Mouse (Mus musculus) ES-Bruce4 (cell line): Measurements from ENCODE around the gene Txlnb. TPM values are rescaled to one million over a fixed set of nuclear protein-coding genes. Genes with fewer than 3 reads are reported as not detected.

Experiments used
- H3K27ac ChIP-seq: 2 replicates; pipeline ENCODE4 v1.5.1; 2012; ENCODE audit warnings: low read length, inconsistent platforms; ENCODE audit not compliant: insufficient read depth
- H3K27me3 ChIP-seq: 2 replicates; pipeline ENCODE4 v1.6.1; 2012; ENCODE audit warnings: mild to moderate bottlenecking, low read length, inconsistent platforms; ENCODE audit not compliant: control insufficient read depth, poor library complexity, insufficient read depth, severe bottlenecking
- H3K36me3 ChIP-seq: 2 replicates; pipeline ENCODE4 v1.6.1; 2012; ENCODE audit warnings: inconsistent platforms, mild to moderate bottlenecking, low read length, moderate library complexity; ENCODE audit not compliant: control insufficient read depth, poor library complexity, insufficient read depth, severe bottlenecking
- H3K4me1 ChIP-seq: one replicate; pipeline ENCODE4 v1.8.1; 2011; ENCODE audit warnings: low read length; ENCODE audit not compliant: control insufficient read depth, insufficient read depth
- H3K4me3 ChIP-seq: 2 replicates; pipeline ENCODE4 v1.5.1; 2011; ENCODE audit warnings: low read depth, mild to moderate bottlenecking, low read length
- H3K9ac ChIP-seq: 2 replicates; pipeline ENCODE4 v1.6.1; 2012; ENCODE audit warnings: low read depth, mild to moderate bottlenecking, inconsistent platforms; ENCODE audit not compliant: poor library complexity, severe bottlenecking
- H3K9me3 ChIP-seq: replicated peaks from 2 replicates; pipeline ENCODE4 v1.6.1; 2012; ENCODE audit warnings: mild to moderate bottlenecking, low read length, inconsistent platforms; ENCODE audit not compliant: control insufficient read depth, poor library complexity, insufficient read depth, severe bottlenecking
- CTCF ChIP-seq: IDR thresholded peaks from one replicate; pipeline ENCODE4 v1.8.1; 2011; ENCODE audit warnings: low read depth, low read length
- EP300 ChIP-seq: IDR thresholded peaks from 2 replicates; pipeline ENCODE4 v1.6.1; 2011; ENCODE audit warnings: low read depth, low read length; ENCODE audit not compliant: insufficient read depth
- POLR2A ChIP-seq: IDR thresholded peaks from one replicate; pipeline ENCODE4 v1.8.1; 2011; ENCODE audit warnings: low read length; ENCODE audit not compliant: insufficient read depth
- polyA plus RNA-seq: library from polyadenylated mRNA; stranded (reverse); fragments of >200 nt; gene quantifications from 2 replicates; pipeline ENCODE4 v1.2.4, GENCODE M21; 2011; ENCODE audit warnings: low read depth; ENCODE audit not compliant: missing spikeins, insufficient read depth, insufficient read length

Gene Txlnb
- polyA plus RNA-seq, 1 experiment = 1.7 TPM

- Histone ChIP-seq H3K27me3 (no peaks in the 10 kb centered on the region), H3K9me3 (no peaks in the 10 kb centered on the region), H3K4me1 (no peaks in the 10 kb centered on the region), H3K36me3 (no peaks in the 10 kb centered on the region), H3K9ac (no peak overlapping the region), H3K4me3 (no peak overlapping the region), H3K27ac (no peak overlapping the region)
- TF ChIP-seq POLR2A (no peak), CTCF (no peak), EP300 (no peak)
Observed at GRCm38 (mm10) chr10:17829205-17829604, 33.2 kb downstream of the Txlnb start.

GRCm38 (mm10) chr10:17831041-17831440 lies 35.0 kb downstream of the Txlnb start:
- no peak overlapping the region for H3K9ac ChIP-seq
- TF ChIP-seq EP300 = no peak
- TF ChIP-seq CTCF = no peak
- no peak for TF ChIP-seq POLR2A
- H3K36me3 ChIP-seq = no peaks in the 10 kb centered on the region
- no peak overlapping the region for H3K4me3 ChIP-seq
- no peaks in the 10 kb centered on the region; the same call in 1 of the 2 replicates for H3K27me3 ChIP-seq
- no peaks in the 10 kb centered on the region for H3K4me1 ChIP-seq
- no peak overlapping the region for H3K27ac ChIP-seq
- no peaks in the 10 kb centered on the region for H3K9me3 ChIP-seq

- Histone ChIP-seq H3K9ac (no peak overlapping the region), H3K27ac (no peak overlapping the region), H3K9me3 (no peaks in the 10 kb centered on the region), H3K4me3 (no peak overlapping the region), H3K27me3 (no peaks in the 10 kb centered on the region; the same call in 1 of the 2 replicates), H3K36me3 (no peaks in the 10 kb centered on the region), H3K4me1 (no peaks in the 10 kb centered on the region)
- no peak for TF ChIP-seq EP300
- TF ChIP-seq POLR2A = no peak
- TF ChIP-seq CTCF = no peak
Observed at GRCm38 (mm10) chr10:17835031-17835430, 39.0 kb downstream of the Txlnb start.

GRCm38 (mm10) chr10:17836275-17836674 lies 40.2 kb downstream of the Txlnb start:
- H3K36me3 ChIP-seq = no peaks in the 10 kb centered on the region
- no peak for TF ChIP-seq CTCF
- no peak for TF ChIP-seq EP300
- TF ChIP-seq POLR2A = no peak
- H3K9me3 ChIP-seq = no peaks in the 10 kb centered on the region
- no peaks in the 10 kb centered on the region; the same call in none of the 2 replicates for H3K27me3 ChIP-seq
- no peak overlapping the region for H3K4me3 ChIP-seq
- H3K9ac ChIP-seq = no peak overlapping the region
- H3K4me1 ChIP-seq = no peaks in the 10 kb centered on the region
- H3K27ac ChIP-seq = no peak overlapping the region

GRCm38 (mm10) chr10:17842030-17842429 lies 46.0 kb downstream of the Txlnb start:
- TF ChIP-seq POLR2A (no peak), EP300 (no peak), CTCF (no peak)
- H3K36me3 ChIP-seq = no peaks in the 10 kb centered on the region
- no peak overlapping the region for H3K27ac ChIP-seq
- no peaks in the 10 kb centered on the region; the same call in 1 of the 2 replicates for H3K27me3 ChIP-seq
- H3K4me3 ChIP-seq = no peak overlapping the region
- no peaks in the 10 kb centered on the region for H3K9me3 ChIP-seq
- no peaks in the 10 kb centered on the region for H3K4me1 ChIP-seq
- no peak overlapping the region for H3K9ac ChIP-seq

GRCm38 (mm10) chr10:17844781-17845537 lies 48.9 kb downstream of the Txlnb start:
- H3K4me3 ChIP-seq = no peak overlapping the region
- no peaks in the 10 kb centered on the region; the same call in 1 of the 2 replicates for H3K27me3 ChIP-seq
- TF ChIP-seq POLR2A = no peak
- no peak for TF ChIP-seq EP300
- TF ChIP-seq CTCF = no peak
- no peak overlapping the region for H3K27ac ChIP-seq
- H3K9ac ChIP-seq = no peak overlapping the region
- no peaks in the 10 kb centered on the region for H3K4me1 ChIP-seq
- H3K36me3 ChIP-seq = no peaks in the 10 kb centered on the region
- no peaks in the 10 kb centered on the region for H3K9me3 ChIP-seq
